Mouse (Mus musculus): ENCODE results near the gene Lamb2.

Lamb2 gene

DNA sequence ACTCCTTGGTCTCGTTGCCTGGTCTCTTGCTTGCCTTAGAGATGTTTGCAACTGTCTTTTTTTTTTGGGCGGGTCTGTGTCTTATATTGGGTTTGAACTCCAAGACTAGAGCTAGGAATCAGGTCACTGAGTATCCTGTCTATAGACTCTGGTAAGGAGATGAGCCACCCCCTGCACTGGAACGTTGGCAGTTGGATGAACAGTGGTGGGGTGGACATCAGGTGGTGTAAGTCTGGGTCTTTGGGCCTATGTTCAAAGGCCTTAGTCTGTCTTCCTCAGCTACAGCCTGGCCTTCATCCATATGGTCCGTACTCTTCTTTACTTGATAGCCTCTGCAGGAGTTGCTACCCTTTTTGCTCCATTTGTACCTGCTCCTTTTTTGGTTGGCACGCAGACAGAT is 17.9 kb upstream of the Lamb2 start:
- no peak for DNase-seq (ENCODE audit: low spot score)

DNA sequence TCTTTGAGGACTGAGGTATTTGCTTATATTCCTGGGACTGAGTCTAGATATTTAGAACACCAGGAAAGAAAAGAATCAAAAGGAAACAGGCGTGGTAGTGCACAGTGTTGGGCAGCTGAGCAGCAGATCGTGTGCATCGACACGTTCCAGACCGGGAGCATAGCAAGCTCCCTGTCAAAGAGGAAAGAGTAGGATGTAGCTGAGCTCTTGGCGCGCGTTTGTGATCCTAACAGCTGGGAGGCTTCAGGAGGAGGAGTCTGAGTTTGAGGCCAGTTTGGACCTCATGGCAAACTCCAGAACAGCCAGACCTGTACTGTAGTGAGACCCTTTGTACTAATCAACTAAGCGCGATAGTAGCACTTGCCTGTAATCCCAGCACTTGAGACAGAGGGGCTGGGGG is 17.3 kb upstream of the Lamb2 start:
- DNase-seq (ENCODE audit: low spot score): no peak

GRCm38 (mm10) chr9:108463713-108464112 is 15.8 kb upstream of the Lamb2 start:
- no peak for DNase-seq (ENCODE audit: low spot score)

GRCm38 (mm10) chr9:108466219-108466618 is 13.3 kb upstream of the Lamb2 start:
- no peak for DNase-seq (ENCODE audit: low spot score)

DNA sequence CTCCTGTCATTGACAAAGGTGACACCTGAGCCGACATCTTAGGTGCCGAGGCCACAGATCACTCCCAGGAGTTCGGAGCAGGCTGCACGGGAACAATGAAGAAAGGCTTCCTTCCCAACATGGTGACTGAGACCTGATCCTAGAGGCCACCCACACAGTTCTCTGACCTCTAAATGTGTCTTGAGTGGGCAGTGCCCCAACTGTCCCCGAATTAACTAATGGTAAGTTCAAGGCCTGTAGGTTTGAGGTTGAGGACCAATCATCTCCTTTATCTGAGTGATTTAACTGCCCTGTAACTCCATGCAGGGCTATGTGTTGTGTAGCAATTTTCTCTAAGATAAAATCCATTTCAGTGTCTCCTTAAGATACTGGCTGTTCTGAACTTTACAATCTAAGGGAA is 10.1 kb upstream of the Lamb2 start:
- no peak for DNase-seq (ENCODE audit: low spot score)

DNA sequence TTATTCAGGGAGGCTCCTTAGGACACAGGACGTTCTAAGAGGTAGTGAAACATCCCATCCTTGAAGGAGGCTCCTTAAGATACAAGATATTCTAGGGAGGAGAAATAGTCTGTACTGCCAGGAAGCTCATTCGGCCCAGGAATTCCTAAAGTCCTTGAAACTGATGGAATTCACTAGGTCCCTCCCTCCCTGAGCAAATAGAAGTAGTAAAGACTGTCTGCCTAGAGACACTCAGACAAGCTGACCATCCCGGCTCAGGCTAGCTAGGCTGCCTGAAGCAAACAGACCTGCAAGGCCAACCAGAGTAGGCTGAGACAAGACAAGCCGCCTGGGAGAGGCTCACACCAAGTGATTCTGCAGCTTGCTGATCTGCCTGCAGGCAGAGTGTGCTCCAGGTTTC is 9.7 kb upstream of the Lamb2 start:
- DNase-seq (ENCODE audit: low spot score): no peak

DNA sequence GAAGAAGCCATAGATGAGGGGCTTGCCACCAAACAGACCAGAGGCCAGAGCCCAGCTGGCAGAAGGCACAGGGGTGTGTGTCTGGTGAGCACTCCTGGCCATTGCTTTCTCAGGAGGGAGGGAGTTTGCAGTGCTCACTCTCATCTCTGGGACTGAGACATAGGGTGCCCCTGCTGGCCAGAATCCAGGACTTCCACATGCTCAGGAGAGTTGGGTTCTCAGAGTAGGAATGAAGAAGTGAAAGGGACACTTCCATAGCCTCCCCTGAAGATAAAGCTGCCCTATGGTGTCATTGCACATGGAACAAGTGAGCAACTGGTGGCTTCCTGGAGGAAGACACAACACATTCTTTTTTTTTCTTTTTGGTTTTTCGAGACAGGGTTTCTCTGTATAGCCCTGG is 5.0 kb upstream of the Lamb2 start:
- no peak for DNase-seq (ENCODE audit: low spot score)

DNA sequence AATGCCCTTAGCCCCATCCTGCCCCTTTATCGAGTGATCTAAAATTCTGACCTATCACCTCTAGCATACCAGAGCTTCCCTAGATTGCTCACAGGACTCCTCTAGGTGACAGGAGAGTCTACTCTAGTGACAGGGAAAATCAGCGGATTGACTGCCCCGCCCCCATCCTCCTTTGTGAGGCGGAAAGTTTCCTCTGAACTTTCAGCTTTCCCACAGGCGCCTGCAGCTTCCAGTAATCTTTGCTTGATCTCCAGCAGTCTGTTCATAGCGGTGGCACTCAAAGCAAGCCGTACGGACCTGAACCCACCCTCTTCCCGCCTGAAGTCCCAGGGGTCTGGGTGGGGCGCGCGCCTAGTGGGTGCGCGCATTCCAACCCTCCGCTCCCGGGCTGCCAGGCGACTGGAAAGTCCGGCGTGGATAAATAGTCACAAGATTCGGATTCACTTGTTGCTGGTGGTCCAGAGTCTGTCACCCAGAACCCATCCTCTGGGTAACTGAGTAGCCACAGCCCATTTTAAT is 839 bp upstream of the Lamb2 start:
- DNase-seq (ENCODE audit: low spot score): peak; percentile 81

GRCm38 (mm10) chr9:108479241-108479640 is 295 bp upstream of the Lamb2 start:
- DNase-seq (ENCODE audit: low spot score): peak; percentile 31

GRCm38 (mm10) chr9:108480813-108481519 is 1.4 kb downstream of the Lamb2 start:
- no peak for DNase-seq (ENCODE audit: low spot score)

DNA sequence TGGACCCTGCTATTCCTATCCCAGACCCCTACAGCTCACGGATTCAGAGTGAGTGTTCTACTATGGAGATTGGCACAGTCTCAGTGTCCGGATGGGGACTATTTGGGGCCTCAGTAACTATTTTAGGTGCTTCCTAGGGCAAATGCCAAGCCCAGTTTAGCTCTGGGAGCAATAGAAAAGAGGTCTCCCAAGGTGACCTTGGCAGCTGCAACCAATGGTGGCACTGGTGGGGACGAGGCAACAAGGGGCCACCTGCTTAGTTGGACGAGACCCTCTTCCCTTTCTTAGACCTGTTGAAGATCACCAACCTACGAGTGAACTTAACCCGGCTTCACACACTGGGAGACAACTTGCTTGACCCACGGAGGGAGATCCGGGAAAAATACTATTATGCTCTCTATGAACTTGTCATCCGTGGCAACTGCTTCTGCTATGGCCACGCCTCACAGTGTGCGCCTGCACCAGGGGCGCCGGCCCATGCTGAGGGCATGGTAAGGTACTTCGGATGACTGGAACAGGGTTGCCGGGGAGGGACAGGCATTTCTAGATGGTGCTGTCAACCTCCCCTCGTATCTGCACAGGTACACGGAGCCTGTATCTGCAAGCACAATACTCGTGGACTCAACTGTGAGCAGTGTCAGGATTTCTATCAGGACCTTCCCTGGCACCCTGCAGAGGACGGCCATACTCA is 2.1 kb downstream of the Lamb2 start:
- no peak for DNase-seq (ENCODE audit: low spot score)

- DNase-seq (ENCODE audit: low spot score): no peak
Observed at GRCm38 (mm10) chr9:108483051-108483790, 3.7 kb downstream of the Lamb2 start.

DNA sequence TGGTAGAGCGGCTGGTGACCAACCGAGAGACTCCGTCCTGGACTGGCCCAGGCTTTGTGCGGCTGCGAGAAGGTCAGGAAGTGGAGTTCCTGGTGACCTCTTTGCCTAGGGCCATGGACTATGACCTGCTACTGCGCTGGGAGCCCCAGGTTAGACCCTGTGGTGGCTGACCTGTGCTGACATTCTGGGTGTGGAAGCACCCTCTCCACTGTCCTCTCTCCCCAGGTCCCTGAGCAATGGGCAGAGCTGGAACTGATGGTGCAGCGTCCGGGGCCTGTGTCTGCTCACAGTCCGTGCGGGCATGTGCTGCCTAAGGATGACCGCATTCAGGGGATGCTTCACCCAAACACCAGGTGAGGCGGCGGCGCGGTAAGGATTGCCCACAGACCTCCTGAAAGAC is 4.5 kb downstream of the Lamb2 start:
- DNase-seq (ENCODE audit: low spot score): no peak

GRCm38 (mm10) chr9:108485301-108485875 is 5.9 kb downstream of the Lamb2 start:
- DNase-seq (ENCODE audit: low spot score): no peak

GRCm38 (mm10) chr9:108486973-108487530 is 7.5 kb downstream of the Lamb2 start:
- no peak for DNase-seq (ENCODE audit: low spot score)

DNA sequence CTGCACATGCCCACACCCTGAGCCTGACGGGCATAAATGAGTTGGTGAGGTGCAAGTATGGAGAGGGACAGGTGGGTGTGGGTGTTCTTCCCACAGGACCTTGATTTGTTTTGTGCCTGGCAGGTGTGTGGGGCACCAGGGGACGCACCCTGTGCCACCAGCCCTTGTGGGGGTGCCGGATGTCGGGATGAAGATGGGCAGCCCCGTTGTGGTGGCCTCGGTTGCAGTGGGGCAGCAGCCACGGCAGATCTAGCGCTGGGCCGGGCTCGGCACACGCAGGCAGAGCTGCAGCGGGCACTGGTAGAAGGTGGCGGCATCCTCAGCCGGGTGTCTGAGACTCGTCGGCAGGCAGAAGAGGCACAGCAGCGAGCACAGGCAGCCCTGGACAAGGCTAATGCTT is 8.9 kb downstream of the Lamb2 start:
- no peak for DNase-seq (ENCODE audit: low spot score)

DNA sequence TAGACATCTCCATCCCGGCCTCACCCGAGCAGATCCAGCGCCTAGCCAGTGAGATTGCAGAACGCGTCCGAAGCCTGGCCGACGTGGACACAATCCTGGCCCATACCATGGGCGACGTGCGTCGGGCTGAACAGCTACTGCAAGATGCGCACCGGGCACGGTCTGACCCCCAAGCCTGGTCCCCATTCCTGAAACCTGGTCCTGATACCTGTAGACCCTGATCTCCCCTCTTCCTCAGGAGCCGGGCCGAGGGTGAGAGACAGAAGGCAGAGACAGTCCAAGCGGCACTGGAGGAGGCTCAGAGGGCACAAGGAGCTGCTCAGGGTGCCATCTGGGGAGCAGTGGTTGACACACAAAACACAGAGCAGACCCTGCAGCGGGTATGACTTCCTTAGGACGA is 9.7 kb downstream of the Lamb2 start:
- no peak for DNase-seq (ENCODE audit: low spot score)

GRCm38 (mm10) chr9:108489702-108490558 is 10.4 kb downstream of the Lamb2 start:
- DNase-seq (ENCODE audit: low spot score): no peak

DNA sequence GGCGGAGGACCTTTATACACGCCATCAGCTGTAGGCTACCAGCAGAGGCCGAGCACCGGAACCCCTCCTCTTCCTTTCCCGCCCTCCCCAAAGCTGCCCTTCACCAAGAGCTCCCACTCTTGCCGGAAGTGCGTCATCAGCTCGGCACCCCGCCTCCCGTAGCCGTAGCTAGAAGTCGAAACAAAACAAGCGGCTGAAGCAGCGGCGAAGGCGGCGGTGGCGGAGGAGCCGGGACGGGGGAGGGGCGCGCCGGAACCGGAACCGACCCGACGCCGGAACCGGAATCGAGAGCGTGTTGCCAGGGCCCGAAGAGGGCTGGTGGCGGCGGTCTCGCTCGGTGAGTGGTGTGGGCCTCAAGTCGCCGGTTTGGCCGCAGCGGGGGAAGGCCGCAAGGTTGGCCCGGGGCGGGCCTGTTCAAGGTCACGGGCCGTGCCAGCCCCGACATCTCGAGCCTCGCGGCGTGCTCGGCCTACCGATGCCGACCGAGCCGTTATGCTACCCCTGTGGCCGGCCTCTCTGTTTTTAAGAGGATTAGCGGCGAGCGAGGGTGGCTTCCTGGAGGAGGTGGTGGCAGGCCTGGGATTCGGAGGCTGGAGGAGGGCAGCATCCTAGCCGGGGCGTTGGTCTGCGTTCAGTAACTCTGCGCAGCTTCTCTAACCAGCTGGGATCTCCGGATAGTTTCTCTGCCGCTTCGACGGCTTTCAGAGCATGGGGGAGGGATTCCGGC is 11.2 kb downstream of the Lamb2 start, which contains the start of gene Usp19:
Usp19 (plus strand) TSS at position 44 of the 727 bp plus-strand sequence.
- peak; percentile 99 for DNase-seq (ENCODE audit: low spot score)

- DNase-seq (ENCODE audit: low spot score): no peak
Observed at GRCm38 (mm10) chr9:108491286-108491580, 11.7 kb downstream of the Lamb2 start.

All from embryo, embryonic 10 days (tissue).